Mouse (Mus musculus) gastrocnemius, adult 18-20 months (tissue): ENCODE results near the gene Zfp764. TPM values are rescaled to one million over a fixed set of nuclear protein-coding genes. Genes with fewer than 3 reads are reported as not detected.

Source experiments
- total RNA-seq, 2 experiments: library from RNA; stranded (reverse); gene quantifications; 2 replicates each; pipeline ENCODE4 v1.2.3; 2021

The Zfp764 gene
- total RNA-seq, 2 experiments from 2014 or later = 1.6 to 1.9 TPM

Other genes with a start within 250 kb of the Zfp764 start
- 10 to 100 TPM; 25.1 to 26.8 TPM for gene Cd2bp2, start 210.8 kb downstream of the Zfp764 start, total RNA-seq
- gene Tbc1d10b, start 198.4 kb downstream of the Zfp764 start, total RNA-seq = 10 to 100 TPM; 26.4 to 29.5 TPM
- over 10,000 TPM; 24,635 to 28,732 TPM for gene Mylpf, start 197.9 kb downstream of the Zfp764 start, total RNA-seq
- gene Zfp553, start 173.8 kb downstream of the Zfp764 start, total RNA-seq = 1 to 10 TPM; 4.2 to 4.6 TPM
- 1 to 10 TPM; 1.0 to 1.3 TPM for gene Sept1, start 173.7 kb downstream of the Zfp764 start, total RNA-seq
- 10 to 100 TPM; 19.7 to 21.1 TPM for gene Zfp771, start 162.5 kb downstream of the Zfp764 start, total RNA-seq
- 10 to 100 TPM; 32.6 TPM for gene Dctpp1, start 146.1 kb downstream of the Zfp764 start, total RNA-seq
- gene Sephs2, start 132.8 kb downstream of the Zfp764 start, total RNA-seq = 10 to 100 TPM; 34.7 to 34.9 TPM
- gene Itgal, start 110.6 kb downstream of the Zfp764 start, total RNA-seq = under 1 TPM; 0.21 to 0.33 TPM
- gene Zfp768, start 61.2 kb downstream of the Zfp764 start, total RNA-seq = 10 to 100 TPM; 36.4 to 41.6 TPM
- gene Zfp747, start 30.8 kb downstream of the Zfp764 start, total RNA-seq = 1 to 10 TPM; 2.4 to 2.6 TPM
- gene 9130019O22Rik, start 19.7 kb downstream of the Zfp764 start, total RNA-seq = 1 to 10 TPM; 1.8 to 2.2 TPM
- 1 to 10 TPM; 1.7 to 1.8 TPM for gene E430018J23Rik, start 13.2 kb downstream of the Zfp764 start, total RNA-seq
- gene Zfp688, start 15.2 kb upstream of the Zfp764 start, total RNA-seq = 1 to 10 TPM; 1.4 to 2.1 TPM
- under 1 TPM; 0.76 to 0.82 TPM for gene Zfp689, start 42.3 kb upstream of the Zfp764 start, total RNA-seq
- 10 to 100 TPM; 16.5 to 19.4 TPM for gene Prr14, start 52.8 kb upstream of the Zfp764 start, total RNA-seq
- gene Fbrs, start 72.4 kb upstream of the Zfp764 start, total RNA-seq = 10 to 100 TPM; 25.2 to 26.6 TPM
- 10 to 100 TPM; 46.5 to 46.6 TPM for gene Srcap, start 105.2 kb upstream of the Zfp764 start, total RNA-seq
- gene Gm42715, start 112.8 kb upstream of the Zfp764 start, total RNA-seq = 1 to 10 TPM; 2.8 to 3.8 TPM
- gene Tmem265, start 154.6 kb upstream of the Zfp764 start, total RNA-seq = not detected
- gene Phkg2, start 166.5 kb upstream of the Zfp764 start, total RNA-seq = 10 to 100 TPM in 1 of 2 experiments, 1 to 10 TPM in 1; 9.0 to 10.4 TPM
- gene Ccdc189, start 181.8 kb upstream of the Zfp764 start, total RNA-seq = 1 to 10 TPM; 2.9 to 3.3 TPM
- 10 to 100 TPM; 30.5 to 33.4 TPM for gene Rnf40, start 181.9 kb upstream of the Zfp764 start, total RNA-seq
- gene Zfp629, start 209.0 kb upstream of the Zfp764 start, total RNA-seq = 1 to 10 TPM; 7.4 to 9.5 TPM